Mouse (Mus musculus) small intestine, adult 2 months (tissue): ENCODE measurements around the gene Kel.

ENCODE experiments used
- CTCF ChIP-seq: fragments of 200-500 bp; IDR thresholded peaks from 2 replicates; pipeline ENCODE4 v1.5.1; 2012; ENCODE audit warnings: low read depth, mild to moderate bottlenecking, control low read depth, inconsistent platforms, low read length, moderate library complexity, mixed read lengths; ENCODE audit not compliant: insufficient replicate concordance, insufficient read length; ENCODE audit errors: extremely low read depth
- POLR2A ChIP-seq: fragments of 200-500 bp; IDR thresholded peaks from 2 replicates; pipeline ENCODE4 v1.6.1; 2012; ENCODE audit warnings: low read depth, mild to moderate bottlenecking, control low read depth, inconsistent platforms, low read length, moderate library complexity

GRCm38 (mm10) chr6:41637927-41638506 is 66.1 kb downstream of the Kel start:
- no peak for TF ChIP-seq POLR2A
- no peak for TF ChIP-seq CTCF
